In genomic region chr8:107048061-107048941, GRCm38 (mm10) we compare ENCODE assay signal across 8 mouse cellular contexts. TPM values are rescaled to one million over a fixed set of nuclear protein-coding genes. Genes with fewer than 3 reads are reported as not detected.
A peak's percentile ranks its signal among the peaks of the same experiment; 100 is the strongest.
DNase-seq lines count a peak whose midpoint lies in the region; ATAC-seq lines count a peak whose summit lies in the region.

TSS of gene Pdf (minus strand) at chr8:107048614.

- H3K9ac ChIP-seq in heart, embryonic 11.5 days (ENCODE audit: low read depth, low read length), result peak within 1 kb of the TSS; percentile 95
- H3K9ac ChIP-seq in kidney, embryonic 16.5 days (replicated peaks; ENCODE audit: low read length), result peak within 1 kb of the TSS; percentile 89

- under 1% methylated on average over 87 of the region's 87 CpGs for WGBS in heart, embryonic 11.5 days (ENCODE audit: insufficient replicate concordance)
- under 1% methylated on average over 85 of the region's 87 CpGs for WGBS in kidney, embryonic 16.5 days

- H3K27me3 ChIP-seq in heart, embryonic 11.5 days (ENCODE audit: control insufficient read depth, insufficient read depth, low read length), result no peaks in the 10 kb centered on the region
- H3K27me3 ChIP-seq in kidney, embryonic 16.5 days (ENCODE audit: insufficient read depth, low read length), result no peaks in the 10 kb centered on the region

- H3K27ac ChIP-seq in heart, embryonic 11.5 days (ENCODE audit: low read depth, low read length), result peak within 1 kb of the TSS; percentile 97
- H3K27ac ChIP-seq in kidney, embryonic 16.5 days (ENCODE audit: low read length), result peak within 1 kb of the TSS; percentile 93

- H3K36me3 ChIP-seq in heart, embryonic 11.5 days (ENCODE audit: control insufficient read depth, insufficient read depth, low read length), result peaks cover 58% of the 10 kb centered on the region
- peaks cover 73% of the 10 kb centered on the region for H3K36me3 ChIP-seq in kidney, embryonic 16.5 days (ENCODE audit: insufficient read depth, low read length)

- ATAC-seq in erythroblast, adult 5-6 weeks (replicated peaks; ENCODE audit: low FRiP score, poor library complexity, severe bottlenecking), result peak; percentile 55
- ATAC-seq in heart, embryonic 11.5 days (replicated peaks; ENCODE audit: insufficient number of reproducible peaks, low FRiP score, low TSS enrichment), result peak; percentile 66
- peak; percentile 87 for ATAC-seq in kidney, embryonic 16.5 days (ENCODE audit: low FRiP score, low TSS enrichment)
- peak; percentile 60 for ATAC-seq in monocyte, adult 5-6 weeks (replicated peaks; ENCODE audit: insufficient number of reproducible peaks, low FRiP score, low TSS enrichment, poor library complexity, severe bottlenecking)

- H3K4me3 ChIP-seq in heart, embryonic 11.5 days (ENCODE audit: low read depth, low read length), result peak within 1 kb of the TSS; percentile 89
- H3K4me3 ChIP-seq in kidney, embryonic 16.5 days (ENCODE audit: low read length), result peak within 1 kb of the TSS; percentile 86

- peak; percentile 71 to 75 for DNase-seq in B cell, adult 2 months
- DNase-seq in brain, adult 2 months (ENCODE audit: low read depth, low spot score), result peak; percentile 95
- peak; percentile 81 for DNase-seq in liver
- peak; percentile 80 to 82 for DNase-seq in spleen, postnatal 36 days (ENCODE audit: low spot score in 2 of 2)

- no peaks in the 10 kb centered on the region for H3K9me3 ChIP-seq in heart, embryonic 11.5 days (replicated peaks; ENCODE audit: control insufficient read depth, low read length)
- peaks cover 3% of the 10 kb centered on the region; the same call in 1 of the 2 replicates for H3K9me3 ChIP-seq in kidney, embryonic 16.5 days (ENCODE audit: low read length)

- H3K4me1 ChIP-seq in heart, embryonic 11.5 days (ENCODE audit: control insufficient read depth, insufficient read depth, low read length), result peaks cover 11% of the 10 kb centered on the region; the same call in 1 of the 2 replicates
- H3K4me1 ChIP-seq in kidney, embryonic 16.5 days (ENCODE audit: insufficient read depth, low read length), result peaks cover 6% of the 10 kb centered on the region

- H3K4me2 ChIP-seq in heart, embryonic 11.5 days, result peak within 1 kb of the TSS; percentile 79
- H3K4me2 ChIP-seq in kidney, embryonic 16.5 days (replicated peaks; ENCODE audit: low read depth, low read length), result peak within 1 kb of the TSS; percentile 85

RNA-seq across cellular contexts. Expression of gene Pdf, which starts in this region (rescaled TPM):
- 4.4 and 7.9 TPM in 2 replicates for total RNA-seq in erythroblast, adult 5-6 weeks (2015; ENCODE audit: low replicate concordance)
- total RNA-seq in erythroblast, adult 5-6 weeks (2017; ENCODE audit: low replicate concordance), result 9.3 and 10.7 TPM in 2 replicates
- 40.7 and 42.6 TPM in 2 replicates for polyA plus RNA-seq in heart, embryonic 11.5 days (2014; fragmentation: Nextera tagmentation; extraction: Ambion mirVana)
- polyA plus RNA-seq in kidney, embryonic 16.5 days (2015; fragmentation: Nextera tagmentation; extraction: Ambion mirVana), result 56.0 and 59.8 TPM in 2 replicates
- total RNA-seq in monocyte, adult 5-6 weeks (2017), result 7.6 to 22.4 TPM (median 8.8 TPM) in 3 replicates

Comparison
In these comparisons a context has a peak if more than half of its experiments do, and no peak if none do; other contexts are left out.
1. Peak in every context shown above with its lines: DNase-seq, ATAC-seq, H3K4me3 ChIP-seq and H3K27ac ChIP-seq.